Mouse (Mus musculus): ENCODE results near the gene Slc9a3r1.

GRCm38 (mm10) chr11:115178766-115179165, 15.6 kb downstream of the Slc9a3r1 start:
- TF ChIP-seq CTCF (IDR thresholded peaks at IDR 0.05; ENCODE audit: low read depth, low read length) (no peak), POLR2A (IDR thresholded peaks at IDR 0.05; ENCODE audit: extremely low read depth, insufficient read depth, low read length) (no peak)
